Mouse (Mus musculus) E14TG2a.4 (cell line): ENCODE measurements around the gene Arhgef6.

ENCODE experiments used
- CTCF ChIP-seq: conservative IDR thresholded peaks from 2 replicates; pipeline ENCODE4 v1.5.1; 2014; ENCODE audit warnings: low read length
- NANOG ChIP-seq: IDR thresholded peaks from 2 replicates; pipeline ENCODE4 v1.6.1; 2014; ENCODE audit warnings: borderline replicate concordance, low read length, mixed read lengths

DNA sequence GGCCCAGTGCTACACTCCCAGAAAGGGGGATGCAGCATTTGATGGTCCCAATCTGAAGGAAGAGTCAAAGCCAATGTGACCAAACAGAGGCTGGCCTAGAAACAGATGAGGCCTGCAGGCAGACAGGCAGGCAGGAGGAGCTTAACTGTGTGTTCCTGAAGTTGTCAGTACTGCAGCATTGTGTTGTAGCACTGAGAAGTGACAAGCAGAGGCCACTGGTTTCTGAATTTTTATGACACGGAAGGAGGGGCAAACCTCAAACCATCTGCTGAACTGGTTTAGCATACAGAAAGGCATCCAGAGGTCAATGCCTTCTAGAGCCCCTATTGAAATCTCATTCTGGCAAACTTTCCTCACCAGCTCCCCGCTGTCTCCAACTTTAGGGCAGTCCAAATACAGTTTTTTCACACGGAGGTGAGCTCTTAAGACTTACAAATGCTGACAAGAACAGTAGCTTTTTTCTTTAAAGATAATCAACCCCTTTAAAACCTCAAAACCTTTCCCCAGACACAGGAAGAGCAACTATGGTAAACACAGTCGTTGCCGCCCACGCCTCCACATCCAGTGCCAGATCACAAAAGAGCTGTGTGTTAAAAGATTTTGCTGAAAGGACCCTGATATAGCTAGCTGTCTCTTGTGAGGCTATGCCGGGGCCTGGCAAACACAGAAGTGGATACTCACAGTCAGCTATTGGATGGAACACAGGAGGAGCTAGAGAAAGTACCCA is 85.0 kb downstream of the Arhgef6 start:
- TF ChIP-seq CTCF: no peak
- no peak for TF ChIP-seq NANOG
